ENCODE assay signal across 30 mouse cellular contexts in genomic region chr3:101011203-101011600, GRCm38 (mm10). TPM values are rescaled to one million over a fixed set of nuclear protein-coding genes. Genes with fewer than 3 reads are reported as not detected.
DNase-seq lines count a peak whose midpoint lies in the region; ATAC-seq and TF ChIP-seq lines count a peak whose summit lies in the region.
"Had no signal": no experiment of that assay in that cellular context is flagged by ENCODE, and none has a peak within 500 bp of the region (broad histone marks: within the 10 kb centered on the region; RNA-seq: fewer than 3 reads in every experiment).

No protein-coding gene starts in this region.

- ATAC-seq in intestine, postnatal 0 days: peak; percentile 77
- ATAC-seq in intestine, embryonic 15.5 days: no peak
- ATAC-seq: forebrain, embryonic 13.5 days; midbrain, embryonic 13.5 days had no signal

- no peak overlapping the region for H3K4me2 ChIP-seq in intestine, postnatal 0 days (replicated peaks; ENCODE audit: low read depth)
- no peak overlapping the region for H3K4me2 ChIP-seq in intestine, embryonic 15.5 days (replicated peaks)
- H3K4me2 ChIP-seq: forebrain, embryonic 13.5 days; heart, embryonic 12.5 days; hindbrain, embryonic 14.5 days; midbrain, embryonic 13.5 days had no signal

- H3K27ac ChIP-seq in intestine, postnatal 0 days (ENCODE audit: low read depth, low read length): peak overlapping the region; percentile 62
- H3K27ac ChIP-seq in intestine, embryonic 15.5 days: no peak overlapping the region
- H3K27ac ChIP-seq in bone marrow macrophage, adult 2 months (ENCODE audit: insufficient read depth, low read depth, low read length): peak overlapping the region; percentile 55
- H3K27ac ChIP-seq in macrophage: peak overlapping the region; percentile 31
- H3K27ac ChIP-seq: forebrain, embryonic 13.5 days; heart, adult 2 months; hindbrain, embryonic 14.5 days; kidney, postnatal 0 days; liver, embryonic 14.5 days; midbrain, embryonic 13.5 days had no signal

- H3K36me3 ChIP-seq in intestine, postnatal 0 days (ENCODE audit: control insufficient read depth, insufficient read depth): no peaks in the 10 kb centered on the region
- H3K36me3 ChIP-seq in intestine, embryonic 15.5 days: no peaks in the 10 kb centered on the region
- H3K36me3 ChIP-seq in macrophage (ENCODE audit: inconsistent target): no peaks in the 10 kb centered on the region
- H3K36me3 ChIP-seq: heart, embryonic 12.5 days; midbrain, embryonic 13.5 days had no signal

- WGBS in intestine, postnatal 0 days: 47% methylated on average over 5 of the region's 5 CpGs
- 55% methylated on average over 5 of the region's 5 CpGs for WGBS in intestine, embryonic 15.5 days
- WGBS in macrophage (ENCODE audit: missing documents): 70% methylated on average over 5 of the region's 5 CpGs

- TF ChIP-seq CTCF in intestine, postnatal 0 days (IDR thresholded peaks at IDR 0.05; ENCODE audit: low read depth): no peak
- TF ChIP-seq CTCF in bone marrow macrophage, adult 2 months (IDR thresholded peaks at IDR 0.05; ENCODE audit: low read depth, low read length): no peak

- TF ChIP-seq POLR2A in bone marrow macrophage, adult 2 months (IDR thresholded peaks at IDR 0.05; ENCODE audit: borderline replicate concordance, low read depth, low read length): no peak

- H3K79me2 ChIP-seq in macrophage (ENCODE audit: inconsistent target): no peaks in the 10 kb centered on the region

- DNase-seq in naive thymus-derived CD4-positive, alpha-beta T cell, adult 2 months (ENCODE audit: low read depth): peak; percentile 39
- no peak for DNase-seq in left cerebral cortex, adult 9 months (ENCODE audit: low spot score in 2 of 2)
- no peak for DNase-seq in thymus, postnatal 14 days
- no peak for DNase-seq in layer of hippocampus, adult 9-11 months
- DNase-seq: adrenal gland, postnatal 14 days; cerebellum, adult 18-20 months; cerebellum, postnatal 25 days; gastrocnemius, postnatal 36 days; heart, postnatal 4 days; kidney, postnatal 4 days; liver; lung, adult 2 months; lung, postnatal 10 days; right cerebral cortex, adult 18-20 months had no signal

- no peak overlapping the region for H3K4me3 ChIP-seq in intestine, postnatal 0 days (ENCODE audit: low read depth, low read length)
- no peak overlapping the region for H3K4me3 ChIP-seq in intestine, embryonic 15.5 days (replicated peaks)
- H3K4me3 ChIP-seq in bone marrow macrophage, adult 2 months (ENCODE audit: insufficient read depth, low read length): no peak overlapping the region
- no peak overlapping the region for H3K4me3 ChIP-seq in macrophage (ENCODE audit: inconsistent target)
- H3K4me3 ChIP-seq: forebrain, embryonic 13.5 days; heart, adult 2 months; heart, embryonic 12.5 days; megakaryocyte, embryonic 14.5 days; midbrain, embryonic 13.5 days had no signal

- H3K4me1 ChIP-seq in intestine, postnatal 0 days (replicated peaks; ENCODE audit: control insufficient read depth, insufficient read depth, low read length): peaks cover 9% of the 10 kb centered on the region; the same call in 1 of the 2 replicates
- peaks cover 15% of the 10 kb centered on the region; the same call in 1 of the 2 replicates for H3K4me1 ChIP-seq in intestine, embryonic 15.5 days (replicated peaks)
- H3K4me1 ChIP-seq in bone marrow macrophage, adult 2 months (ENCODE audit: control insufficient read depth, insufficient read depth, low read length): peaks cover 28% of the 10 kb centered on the region

- H3K9ac ChIP-seq in intestine, postnatal 0 days (ENCODE audit: low read depth, low read length): no peak overlapping the region
- no peak overlapping the region for H3K9ac ChIP-seq in intestine, embryonic 15.5 days
- H3K9ac ChIP-seq: forebrain, embryonic 13.5 days; heart, embryonic 12.5 days; hindbrain, embryonic 14.5 days; liver, embryonic 14.5 days; midbrain, embryonic 13.5 days had no signal

- H3K9me3 ChIP-seq in intestine, postnatal 0 days (ENCODE audit: control insufficient read depth): no peaks in the 10 kb centered on the region
- H3K9me3 ChIP-seq in intestine, embryonic 15.5 days: no peaks in the 10 kb centered on the region
- H3K9me3 ChIP-seq: forebrain, embryonic 13.5 days; heart, embryonic 12.5 days; megakaryocyte, embryonic 14.5 days; midbrain, embryonic 13.5 days had no signal

- no peaks in the 10 kb centered on the region for H3K27me3 ChIP-seq in intestine, postnatal 0 days (replicated peaks; ENCODE audit: control insufficient read depth, insufficient read depth, low read length)
- no peaks in the 10 kb centered on the region for H3K27me3 ChIP-seq in intestine, embryonic 15.5 days (replicated peaks)
- H3K27me3 ChIP-seq: CH12.LX; forebrain, embryonic 13.5 days; heart, embryonic 12.5 days; megakaryocyte, embryonic 14.5 days; midbrain, embryonic 13.5 days had no signal

RNA-seq across cellular contexts. Expression of gene Cd101, which starts 18.2 kb away (rescaled TPM):
- 1.0 and 1.1 TPM in 2 replicates for polyA plus RNA-seq in intestine, postnatal 0 days (2015; fragmentation: Nextera tagmentation; extraction: Ambion mirVana)
- 0.05 TPM in 1 of 2 replicates, not detected in the other for polyA plus RNA-seq in intestine, embryonic 15.5 days (2015; fragmentation: Nextera tagmentation; extraction: Ambion mirVana)
- polyA plus RNA-seq in bone marrow macrophage, adult 2 months (2012; ENCODE audit: insufficient read depth, insufficient read length, missing spikeins): 2.4 and 2.9 TPM in 2 replicates
- under 1 TPM in 1 of 26 experiments, not detected in 25; 0.41 TPM for total RNA-seq in macrophage (2018; cell fraction: chromatin; rRNA removed)
- total RNA-seq in macrophage (2018; cell fraction: cytosol; rRNA removed): under 1 TPM; 0.06 to 0.29 (median 0.13) TPM
- under 1 TPM in 5 of 26 experiments, not detected in 21; 0.16 to 0.30 (median 0.20) TPM for total RNA-seq in macrophage (2018; cell fraction: nucleus; rRNA removed)
- 0.10 to 0.20 TPM (median 0.14 TPM) in 3 replicates for polyA plus RNA-seq in macrophage (2018)
- total RNA-seq: CH12.LX had no signal
- polyA plus RNA-seq: embryonic facial prominence, embryonic 11.5 days; kidney, postnatal 0 days; midbrain, embryonic 13.5 days; stomach, embryonic 14.5 days; testis, adult 2 months had no signal

RNA-seq across cellular contexts. Expression of gene Ttf2, which starts 41.7 kb away (rescaled TPM):
- polyA plus RNA-seq in intestine, postnatal 0 days (2015; fragmentation: Nextera tagmentation; extraction: Ambion mirVana): 2.7 and 3.4 TPM in 2 replicates
- polyA plus RNA-seq in intestine, embryonic 15.5 days (2015; fragmentation: Nextera tagmentation; extraction: Ambion mirVana): 12.6 and 13.1 TPM in 2 replicates
- 11.4 and 15.8 TPM in 2 replicates for polyA plus RNA-seq in bone marrow macrophage, adult 2 months (2012; ENCODE audit: insufficient read depth, insufficient read length, missing spikeins)
- total RNA-seq in macrophage (2018; cell fraction: chromatin; rRNA removed): 10 to 100 TPM in 20 of 26 experiments, 1 to 10 TPM in 6; 5.4 to 50.7 (median 25.3) TPM
- total RNA-seq in macrophage (2018; cell fraction: cytosol; rRNA removed): 10 to 100 TPM in 1 of 26 experiments, 1 to 10 TPM in 25; 4.8 to 10.5 (median 8.2) TPM
- 10 to 100 TPM in 16 of 26 experiments, 1 to 10 TPM in 10; 4.6 to 39.8 (median 12.7) TPM for total RNA-seq in macrophage (2018; cell fraction: nucleus; rRNA removed)
- polyA plus RNA-seq in macrophage (2018): 5.9 to 10.8 TPM (median 6.1 TPM) in 3 replicates
